Mouse (Mus musculus): ENCODE results near the gene Dock8.

- TF ChIP-seq GABPA (IDR thresholded peaks at IDR 0.05; ENCODE audit: insufficient replicate concordance, low read depth, low read length) (no peak), USF1 (IDR thresholded peaks at IDR 0.05; ENCODE audit: low read depth, low read length) (no peak), CHD1 (IDR thresholded peaks at IDR 0.05; ENCODE audit: low read depth, low read length) (no peak), POLR2A (IDR thresholded peaks at IDR 0.05; ENCODE audit: low read depth, low read length) (no peak)
Measured at GRCm38 (mm10) chr19:24983050-24983449, 16.3 kb upstream of the Dock8 start.
